8 mouse cellular contexts compared by ENCODE assay signal in the genomic region with DNA sequence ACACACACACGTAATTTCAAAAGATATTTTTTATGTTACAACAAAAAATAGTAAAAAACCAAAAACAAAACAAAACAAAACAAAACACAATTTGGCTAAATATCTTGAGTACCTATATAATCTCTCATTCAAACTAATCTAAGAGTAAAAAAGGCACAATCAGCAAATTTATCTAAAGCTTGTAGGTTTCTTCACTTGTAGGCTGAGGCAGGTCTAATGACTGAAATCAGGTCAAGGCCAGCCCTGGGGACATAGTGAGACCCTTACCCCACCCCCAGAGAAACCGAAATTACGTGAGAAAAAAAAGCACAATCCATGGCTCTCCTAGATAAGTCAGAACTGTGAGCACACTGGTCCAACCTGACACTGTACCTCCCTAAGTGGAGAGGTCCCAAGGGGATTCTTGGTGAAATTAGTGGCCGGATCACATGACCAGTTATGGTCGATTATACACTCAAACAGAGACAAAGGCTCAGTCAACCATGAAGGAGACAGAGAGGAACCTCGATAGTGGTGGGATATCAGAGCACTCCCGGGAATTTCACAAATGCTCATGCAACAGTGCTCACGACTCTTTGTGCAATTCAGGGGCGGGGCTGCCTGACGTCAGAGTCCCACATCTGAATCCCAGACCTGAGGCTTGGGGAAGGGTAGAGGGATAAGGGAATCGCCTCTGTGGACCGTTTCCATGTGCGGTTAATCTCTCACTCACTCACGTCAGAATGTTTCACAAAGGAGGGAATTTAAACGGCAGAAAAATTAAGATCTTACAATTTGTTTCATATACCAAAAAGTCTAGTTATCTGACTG.
"Had no signal": no experiment of that assay in that cellular context is flagged by ENCODE, and none has a peak within 500 bp of the region (broad histone marks: within the 10 kb centered on the region; RNA-seq: fewer than 3 reads in every experiment).

No protein-coding gene starts in this region.

- H3K4me2 ChIP-seq: limb, embryonic 13.5 days; midbrain, embryonic 12.5 days; neural tube, embryonic 13.5 days had no signal

- H3K4me3 ChIP-seq: limb, embryonic 13.5 days; midbrain, embryonic 12.5 days; neural tube, embryonic 13.5 days had no signal

- H3K36me3 ChIP-seq: limb, embryonic 13.5 days; midbrain, embryonic 12.5 days; neural tube, embryonic 13.5 days had no signal

- H3K4me1 ChIP-seq: limb, embryonic 13.5 days had no signal

- ATAC-seq: midbrain, embryonic 16.5 days had no signal

- H3K9me3 ChIP-seq: midbrain, embryonic 12.5 days; neural tube, embryonic 13.5 days had no signal

- H3K27ac ChIP-seq: limb, embryonic 13.5 days; liver, embryonic 14.5 days; midbrain, embryonic 12.5 days; neural tube, embryonic 13.5 days; stomach, postnatal 0 days had no signal

- H3K27me3 ChIP-seq: limb, embryonic 13.5 days had no signal

- DNase-seq: right cerebral cortex, adult 18-20 months; right cerebral cortex, postnatal 25 days had no signal

- H3K9ac ChIP-seq: limb, embryonic 13.5 days; liver, embryonic 14.5 days; midbrain, embryonic 12.5 days; neural tube, embryonic 13.5 days had no signal
